Mouse (Mus musculus) left cerebral cortex, adult 2 months (tissue): ENCODE measurements around the gene Chic2. TPM values are rescaled to one million over a fixed set of nuclear protein-coding genes. Genes with fewer than 3 reads are reported as not detected.
A peak's percentile ranks its signal among the peaks of the same experiment; 100 is the strongest.

ENCODE experiments used
- DNase-seq, 2 experiments: peaks; one replicate each; pipeline ENCODE4 v3.0.0; 2021 to 2022; ENCODE audit warnings: low spot score in 2 of 2, mixed read lengths in 1 of 2; ENCODE audit errors: extremely low spot score in 1 of 2
- H3K27ac ChIP-seq: fragments of 200-600 bp; 2 replicates; pipeline ENCODE4 v1.8.1; 2022
- H3K4me3 ChIP-seq: fragments of 200-600 bp; 2 replicates; pipeline ENCODE4 v1.8.1; 2022
- CTCF ChIP-seq: fragments of 200-600 bp; IDR thresholded peaks from 2 replicates; pipeline ENCODE4 v1.8.1; 2022; ENCODE audit warnings: antibody characterized with exemption, mild to moderate bottlenecking, moderate library complexity
- intact Hi-C: fragments of 180-260 bp; cut with DNase I; formaldehyde crosslinking; loops from one replicate; pipeline ENCODE4 v1.15.1; 2025
- total RNA-seq, 2 experiments: library from RNA; stranded (reverse); gene quantifications; 2 replicates each; pipeline ENCODE4 v1.2.3; 2021

The Chic2 gene
- total RNA-seq, 2 experiments from 2014 or later: 18.1 to 19.9 TPM

DNA sequence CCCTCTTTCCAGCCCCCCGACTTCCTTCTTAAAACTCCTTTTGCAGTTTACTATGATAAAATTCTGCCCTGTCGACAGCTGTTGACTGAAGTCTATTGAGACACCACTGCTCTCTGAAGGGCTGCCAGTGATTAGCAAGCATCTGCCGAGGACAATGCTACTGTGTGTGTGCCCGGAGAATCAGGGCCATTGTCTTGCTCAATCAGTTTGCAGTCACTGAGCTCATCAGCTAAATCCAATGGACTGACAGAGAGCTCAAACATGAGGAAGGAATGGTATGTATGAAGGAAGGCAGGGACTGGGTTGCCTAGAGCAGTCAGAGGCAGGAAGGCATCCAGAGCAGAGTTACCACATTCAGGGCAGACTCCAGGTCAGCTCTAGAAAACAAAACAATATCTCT lies 18.6 kb upstream of the Chic2 start:
- DNase-seq: no peak
- no peak overlapping the region for H3K27ac ChIP-seq
- H3K4me3 ChIP-seq: no peak overlapping the region
- intact Hi-C loops: no loop called here
- TF ChIP-seq CTCF: no peak

GRCm38 (mm10) chr5:75051109-75051508 lies 6.5 kb upstream of the Chic2 start:
- Histone ChIP-seq H3K4me3 (no peak overlapping the region), H3K27ac (no peak overlapping the region)
- TF ChIP-seq CTCF: no peak
- no peak for DNase-seq
- intact Hi-C loops: no loop called here

GRCm38 (mm10) chr5:75046681-75047321 lies 2.2 kb upstream of the Chic2 start:
- peak in 1 of 2 experiments; percentile 36 for DNase-seq
- no peak for TF ChIP-seq CTCF
- intact Hi-C loops: no loop called here
- no peak overlapping the region for H3K4me3 ChIP-seq
- no peak overlapping the region for H3K27ac ChIP-seq

- intact Hi-C loops: no loop called here
- Histone ChIP-seq H3K4me3 (no peak overlapping the region), H3K27ac (no peak overlapping the region)
- no peak for DNase-seq
- TF ChIP-seq CTCF: no peak
Measured at GRCm38 (mm10) chr5:75045371-75045770, 797 bp upstream of the Chic2 start.

- H3K27ac ChIP-seq: peak overlapping the region; percentile 93
- peak overlapping the region; percentile 75 for H3K4me3 ChIP-seq
- TF ChIP-seq CTCF: no peak
- intact Hi-C loops: loop anchor here (5.0 kb wide), 3 partner anchors 46 to 101 kb away; no protein-coding TSS in a partner anchor
- DNase-seq: peak in 1 of 2 experiments; percentile 19
Measured at GRCm38 (mm10) chr5:75043621-75044301, 813 bp downstream of the Chic2 start.

DNA sequence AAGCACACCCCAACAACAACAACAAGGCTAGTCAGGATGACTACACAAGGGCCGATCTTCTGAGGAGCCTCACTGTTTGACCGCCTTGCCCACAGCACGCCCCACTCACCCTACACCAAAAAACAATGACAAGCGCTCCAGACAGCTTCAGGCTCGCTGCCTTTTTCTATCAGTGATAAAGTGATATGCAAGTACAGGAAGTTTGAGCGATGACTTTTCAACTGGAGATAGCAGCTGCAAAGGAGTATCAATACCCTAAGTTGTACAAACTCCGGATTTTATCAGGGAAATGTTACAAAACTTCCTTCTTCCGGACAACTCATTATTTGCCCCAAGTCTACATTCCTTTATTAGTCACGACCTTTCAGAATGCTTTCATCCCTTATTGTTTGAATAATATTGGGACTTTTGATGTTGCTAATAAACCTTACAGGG lies 1.5 kb downstream of the Chic2 start:
- peak overlapping the region; percentile 75 for H3K4me3 ChIP-seq
- DNase-seq: no peak
- TF ChIP-seq CTCF: no peak
- intact Hi-C loops: loop anchor here (5.0 kb wide), 3 partner anchors 46 to 101 kb away; no protein-coding TSS in a partner anchor
- no peak overlapping the region for H3K27ac ChIP-seq

- intact Hi-C loops: no loop called here
- Histone ChIP-seq H3K27ac (no peak overlapping the region), H3K4me3 (no peak overlapping the region)
- TF ChIP-seq CTCF: no peak
- no peak for DNase-seq
Measured at GRCm38 (mm10) chr5:75039307-75039706, 5.3 kb downstream of the Chic2 start.

DNA sequence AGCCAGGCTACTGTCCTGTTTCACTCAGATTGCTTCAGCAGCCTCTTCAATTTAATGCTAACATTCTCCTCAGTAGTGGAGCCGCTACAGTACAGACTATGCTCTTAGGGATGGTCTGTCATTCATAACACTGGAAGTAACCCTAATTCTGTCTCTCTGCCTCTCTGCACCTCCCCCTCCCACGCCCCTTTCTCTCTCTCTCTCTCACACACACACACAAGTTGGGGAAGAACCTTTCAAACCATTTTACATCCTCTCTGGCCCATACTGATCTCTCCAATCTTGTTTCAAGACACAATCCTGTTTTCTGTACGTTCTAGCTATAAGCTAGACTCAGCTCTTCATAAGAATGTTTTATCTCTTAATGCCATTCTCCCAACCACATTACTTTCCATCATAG lies 9.1 kb downstream of the Chic2 start:
- no peak for TF ChIP-seq CTCF
- intact Hi-C loops: no loop called here
- no peak overlapping the region for H3K4me3 ChIP-seq
- H3K27ac ChIP-seq: no peak overlapping the region
- DNase-seq: no peak

DNA sequence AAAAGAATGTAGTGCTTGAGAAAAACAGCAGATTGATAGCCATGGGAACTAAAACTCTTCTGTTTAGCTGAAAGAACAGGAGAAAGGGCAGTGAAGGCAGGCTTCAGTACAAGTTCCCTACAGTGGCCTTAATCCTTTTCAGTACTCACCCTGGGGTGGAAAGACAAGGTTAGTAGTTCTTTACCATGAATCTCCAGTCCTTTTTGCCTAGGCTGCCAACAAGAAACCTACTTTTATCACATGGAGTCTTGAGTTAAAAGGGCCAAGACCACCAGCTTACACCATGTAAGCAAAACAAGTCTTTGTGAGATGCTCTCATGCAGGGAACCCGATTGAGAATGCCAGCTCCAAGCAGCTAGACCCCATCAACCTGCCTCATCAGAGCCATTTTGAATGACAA lies 29.8 kb downstream of the Chic2 start:
- no peak overlapping the region for H3K27ac ChIP-seq
- H3K4me3 ChIP-seq: no peak overlapping the region
- intact Hi-C loops: no loop called here
- no peak for TF ChIP-seq CTCF
- DNase-seq: no peak

- TF ChIP-seq CTCF: no peak
- DNase-seq: no peak
- H3K4me3 ChIP-seq: no peak overlapping the region
- intact Hi-C loops: no loop called here
- peak overlapping the region; percentile 12; the same call in 1 of the 2 replicates for H3K27ac ChIP-seq
Measured at GRCm38 (mm10) chr5:75012771-75013421, 31.7 kb downstream of the Chic2 start.

DNA sequence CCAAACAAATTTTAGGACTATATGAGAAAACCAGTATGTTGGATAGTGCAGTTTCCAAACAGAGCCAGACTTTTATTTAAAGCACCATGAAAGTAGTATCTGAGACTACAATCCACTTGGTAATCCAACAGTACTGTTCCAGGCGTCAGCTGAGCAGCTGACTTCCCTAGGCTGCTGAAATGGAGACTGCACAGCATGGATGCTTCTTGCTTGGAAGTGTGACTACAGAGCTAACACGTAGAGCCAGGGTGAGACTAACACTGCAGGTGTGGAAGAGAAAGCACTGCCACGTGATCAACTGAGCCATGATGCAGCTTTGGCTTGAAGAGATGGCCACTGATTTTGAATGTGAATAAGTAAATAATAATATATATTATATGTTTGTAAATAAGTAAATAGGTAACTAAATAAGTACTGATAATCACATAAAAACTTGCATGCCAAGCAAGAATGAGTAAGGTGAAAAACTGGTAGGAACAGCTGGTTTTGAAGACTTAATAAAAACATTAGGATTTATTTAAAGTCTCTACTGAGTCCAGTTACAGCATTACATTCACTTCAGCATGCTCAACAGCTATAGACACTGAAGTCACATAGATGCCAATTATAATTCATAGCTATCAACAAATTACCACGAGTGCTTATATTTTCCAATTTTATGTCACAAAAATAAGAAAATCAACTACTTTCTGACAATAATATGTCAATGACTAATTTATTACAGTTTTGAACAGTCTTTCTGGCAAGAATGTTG lies 32.4 kb downstream of the Chic2 start:
- H3K4me3 ChIP-seq: no peak overlapping the region
- no peak for TF ChIP-seq CTCF
- no peak for DNase-seq
- intact Hi-C loops: no loop called here
- no peak overlapping the region; the same call in 1 of the 2 replicates for H3K27ac ChIP-seq

- intact Hi-C loops: no loop called here
- no peak for TF ChIP-seq CTCF
- DNase-seq: no peak
- Histone ChIP-seq H3K27ac (no peak overlapping the region), H3K4me3 (no peak overlapping the region)
Measured at GRCm38 (mm10) chr5:75004755-75005154, 39.8 kb downstream of the Chic2 start.
